Mouse (Mus musculus) gastrocnemius, postnatal 14 days (tissue): ENCODE measurements around the gene Zfp819. TPM values are rescaled to one million over a fixed set of nuclear protein-coding genes. Genes with fewer than 3 reads are reported as not detected.
"Not testable (repeated sequence)": the region's sequence is repeated elsewhere in the genome, so short reads cannot be mapped to it uniquely, and the experiment has no call there.

Experiments used
- DNase-seq: peaks from one replicate; pipeline ENCODE4 v3.0.0; 2021; ENCODE audit warnings: mixed read lengths
- intact Hi-C: fragments of 180-260 bp; cut with DNase I; formaldehyde crosslinking; loops from one replicate; pipeline ENCODE4 v1.15.1; 2025; ENCODE audit warnings: low total_unique reads
- total RNA-seq, 2 experiments: library from RNA; stranded (reverse); gene quantifications; 2 replicates each; pipeline ENCODE4 v1.2.3; 2021

Zfp819 gene
- total RNA-seq, 2 experiments from 2014 or later: not detected

DNA sequence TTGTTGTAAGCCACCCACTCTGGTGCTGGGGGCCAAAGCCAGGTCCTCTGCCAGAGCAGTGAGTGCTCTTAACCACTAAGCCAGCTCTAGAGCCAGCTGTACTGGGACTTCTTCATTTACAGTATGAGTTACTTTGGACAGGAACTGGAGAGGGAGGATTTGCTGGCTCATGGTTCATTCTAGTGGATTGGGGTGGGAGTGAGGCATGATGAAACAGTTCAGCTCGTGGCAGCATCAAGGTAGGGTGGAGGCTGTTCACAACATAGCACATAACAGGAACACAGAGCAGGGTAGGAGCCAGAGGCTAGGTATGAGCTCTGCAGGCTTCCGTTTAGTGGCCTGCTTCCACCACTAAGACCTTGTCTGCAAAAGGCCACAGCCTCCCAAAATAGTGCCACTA is 29.2 kb downstream of the Zfp819 start:
- DNase-seq: no peak
- intact Hi-C loops: no loop called here

DNA sequence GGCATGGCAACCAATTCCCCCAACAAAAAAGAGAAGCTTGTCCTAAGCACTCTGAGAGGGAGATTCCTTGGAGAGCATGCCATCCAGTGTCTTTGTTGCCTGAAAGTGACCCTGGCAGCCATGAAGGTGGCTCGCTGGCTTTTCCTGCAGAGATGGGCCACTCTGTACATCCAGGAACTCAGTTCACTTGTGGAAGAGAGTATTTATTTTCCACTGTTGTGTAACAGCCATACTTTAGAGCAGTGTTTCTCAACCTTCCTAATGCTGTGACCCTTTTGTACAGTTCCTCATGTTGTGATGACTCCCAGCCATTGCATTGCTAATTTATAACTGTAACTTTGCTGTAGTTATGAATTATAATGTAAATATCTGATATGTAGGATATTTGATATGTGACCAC is 30.1 kb downstream of the Zfp819 start:
- intact Hi-C loops: no loop called here

DNA sequence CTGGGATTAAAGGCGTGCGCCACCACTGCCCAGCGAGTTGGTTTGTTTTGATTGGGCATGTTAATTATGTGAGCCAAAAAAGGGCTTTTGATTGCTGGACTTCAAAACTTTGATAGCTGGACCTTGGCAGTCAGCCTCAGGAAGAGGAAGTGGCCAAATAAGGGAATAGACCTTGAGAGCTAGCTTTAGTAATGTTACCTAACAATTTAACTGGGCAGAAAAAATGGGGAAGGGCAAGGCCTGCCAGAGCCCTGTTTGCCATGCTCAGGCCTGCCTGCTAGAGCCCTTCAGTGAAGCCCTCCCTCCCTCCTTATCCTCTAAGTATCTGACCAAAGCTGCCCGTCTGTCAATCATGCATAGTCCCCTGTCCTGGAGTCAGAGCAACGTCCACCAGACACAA is 35.6 kb downstream of the Zfp819 start:
- no peak for DNase-seq
- intact Hi-C loops: no loop called here

More for the DNA sequence above, 30.1 kb downstream of the Zfp819 start:
- DNase-seq: no peak

DNA sequence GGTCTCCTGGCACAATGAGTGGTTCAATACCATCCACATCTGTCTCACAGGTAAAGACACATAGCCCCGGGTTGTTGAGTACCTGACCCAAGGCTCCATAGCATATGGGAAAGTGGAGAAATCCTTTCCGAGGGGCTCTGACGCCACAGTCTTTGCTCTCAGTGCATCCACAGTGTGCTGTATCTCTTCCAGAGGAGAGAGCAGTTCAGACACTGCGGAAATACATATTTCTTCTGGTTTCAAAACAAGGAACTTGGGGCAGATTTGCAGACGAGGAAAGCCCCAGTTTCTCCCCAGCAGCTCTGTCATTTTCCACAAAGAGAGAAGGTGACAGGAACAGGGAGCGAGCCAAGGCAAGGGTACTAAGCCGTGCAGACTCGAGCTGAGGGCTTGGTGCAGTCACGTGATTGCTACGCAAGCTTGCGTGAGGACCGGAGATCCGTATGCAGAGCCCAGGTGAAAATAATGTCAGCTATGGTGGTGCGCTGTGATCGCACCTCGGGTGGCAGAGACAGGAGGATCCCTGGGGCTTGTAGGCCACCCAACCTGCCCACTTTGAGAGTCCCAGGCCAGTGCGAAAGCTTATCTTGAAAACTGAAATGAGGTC is 36.2 kb downstream of the Zfp819 start:
- no peak for DNase-seq
- intact Hi-C loops: no loop called here

DNA sequence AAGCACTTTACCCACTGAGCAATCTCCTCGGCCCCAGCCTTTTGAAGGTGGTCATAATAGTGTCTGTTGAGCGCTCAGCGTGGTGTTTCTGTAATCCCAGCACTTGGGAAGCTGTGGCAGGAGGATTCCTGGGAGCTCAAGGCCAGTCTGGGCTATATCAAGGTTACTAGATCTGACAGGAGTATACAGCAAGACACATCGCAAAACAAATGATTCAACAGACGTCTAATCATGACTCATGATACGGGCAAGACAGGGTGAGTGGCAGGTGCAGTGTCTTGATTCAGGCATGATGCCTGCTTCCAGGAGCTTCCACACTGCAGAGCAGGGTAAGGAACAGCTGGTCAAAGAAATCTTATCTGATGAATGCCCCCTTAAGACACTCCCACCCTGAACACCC is 45.7 kb downstream of the Zfp819 start:
- DNase-seq: no peak
- intact Hi-C loops: no loop called here

DNA sequence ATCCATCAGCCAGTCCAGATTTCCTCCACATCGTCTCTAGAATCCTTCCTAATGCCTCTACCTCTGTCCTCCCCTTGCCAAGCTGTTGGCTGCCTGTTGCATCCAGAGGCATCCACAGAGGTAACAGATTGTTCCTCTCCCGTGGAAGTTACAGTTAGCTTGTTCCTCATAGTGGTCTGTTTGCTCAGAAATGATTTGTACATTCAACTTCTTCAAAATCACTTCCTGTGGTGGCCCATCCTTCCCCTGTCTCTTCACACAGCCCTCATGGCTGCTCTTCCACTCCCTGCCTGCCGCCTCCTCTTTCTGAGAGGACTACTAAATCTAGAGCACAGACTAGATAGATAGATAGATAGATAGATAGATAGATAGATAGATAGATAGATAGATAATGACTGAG is 47.5 kb downstream of the Zfp819 start:
- DNase-seq: no peak
- intact Hi-C loops: no loop called here

DNA sequence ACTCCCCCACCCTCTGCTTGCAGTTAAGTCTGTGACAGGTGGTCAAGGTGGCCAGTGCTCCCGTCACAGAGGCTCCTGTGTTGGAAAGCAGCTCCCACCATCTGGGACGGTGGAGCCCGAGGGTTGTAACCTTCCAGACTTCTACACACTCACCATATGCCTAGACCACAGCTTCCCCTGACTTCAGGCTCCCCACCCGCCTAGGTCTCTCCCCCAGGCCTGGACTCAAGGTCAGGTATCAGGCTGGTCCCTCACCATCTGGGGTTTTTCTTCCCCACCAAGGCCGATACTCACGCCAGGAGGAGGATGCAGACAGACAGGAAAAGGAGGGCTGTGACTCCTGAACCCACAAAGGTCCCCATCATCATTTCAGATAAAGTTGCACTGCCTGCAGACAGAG is 49.3 kb downstream of the Zfp819 start:
- DNase-seq: no peak
- intact Hi-C loops: no loop called here

DNA sequence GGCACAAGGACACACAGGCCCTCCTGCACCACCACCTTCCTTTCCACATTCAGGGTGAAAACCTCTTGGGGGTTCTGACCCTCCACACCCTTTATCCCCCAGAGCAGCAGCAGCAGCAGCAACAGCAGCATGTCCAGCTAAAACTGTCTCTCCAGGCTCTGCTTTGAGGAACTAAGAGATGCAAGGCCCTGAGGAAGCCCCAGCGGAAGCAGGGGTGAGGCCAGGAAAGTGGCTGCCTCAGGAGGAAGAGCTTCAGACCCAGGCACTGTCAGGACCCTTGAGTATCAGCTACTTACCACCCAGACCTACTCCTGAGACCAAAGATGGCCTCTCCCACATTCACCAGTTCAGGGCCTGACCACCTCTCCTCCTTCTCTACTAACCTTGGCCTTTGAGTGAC is 53.0 kb downstream of the Zfp819 start, which contains the start of gene Siglece:
Siglece (minus strand) TSS at position 160 of the 400 bp plus-strand sequence.
- intact Hi-C loops: no loop called here

DNA sequence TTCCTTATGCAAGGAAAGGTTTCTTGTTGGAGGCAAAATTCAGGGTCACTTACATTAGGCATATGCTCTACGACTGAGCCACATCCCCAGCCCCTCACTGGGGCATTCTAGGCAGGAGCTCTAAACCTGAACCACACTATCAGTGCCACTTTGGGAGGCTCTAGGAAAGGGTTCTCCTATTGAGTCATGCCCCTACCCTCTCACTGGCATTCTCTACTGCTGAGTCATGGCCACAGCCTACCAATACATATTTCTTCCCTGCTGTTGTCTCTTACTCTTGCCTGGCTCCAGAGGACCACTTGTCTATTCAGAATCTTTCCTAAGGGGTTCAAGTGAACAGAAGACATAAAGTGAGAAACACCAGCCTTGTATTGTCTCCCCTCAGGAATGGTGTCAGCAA is 55.8 kb downstream of the Zfp819 start:
- DNase-seq: no peak
- intact Hi-C loops: no loop called here

More for the DNA sequence above, 53.0 kb downstream of the Zfp819 start, which contains the start of gene Siglece:
- DNase-seq: no peak

DNA sequence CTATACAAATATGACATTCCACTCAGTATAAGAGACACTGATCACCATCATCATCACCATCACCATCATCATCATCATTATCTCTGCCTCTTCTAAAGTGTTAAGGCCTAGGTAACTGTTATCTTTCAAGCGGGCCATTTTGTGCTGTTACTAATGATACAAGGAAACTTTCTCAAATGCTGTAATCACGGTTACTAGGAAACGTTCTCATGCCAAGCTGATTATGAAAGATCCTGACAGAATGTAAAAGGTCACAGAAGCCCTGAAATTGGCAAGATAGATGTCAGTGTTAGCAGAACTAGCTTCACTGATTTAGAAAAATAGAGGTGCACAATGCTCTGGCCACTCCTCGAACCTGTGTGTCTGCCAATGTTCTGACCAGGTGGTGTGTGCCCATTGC is 60.3 kb downstream of the Zfp819 start:
- intact Hi-C loops, DNase-seq: not testable (repeated sequence)

Other genes with a start within 250 kb of the Zfp819 start
- gene Siglecg, start 199.0 kb upstream of the Zfp819 start, total RNA-seq: under 1 TPM in 1 of 2 experiments, not detected in 1; 0.08 TPM
- gene Lim2, start 179.5 kb upstream of the Zfp819 start, total RNA-seq: not detected
- gene Nkg7, start 170.1 kb upstream of the Zfp819 start, total RNA-seq: not detected
- not detected for gene Cldnd2, start 166.4 kb upstream of the Zfp819 start, total RNA-seq
- gene Etfb, start 163.1 kb upstream of the Zfp819 start, total RNA-seq: 100 to 1,000 TPM; 341 to 442 TPM
- under 1 TPM in 1 of 2 experiments, not detected in 1; 0.80 TPM for gene Gm45233, start 163.0 kb upstream of the Zfp819 start, total RNA-seq
- gene Vsig10l, start 144.0 kb upstream of the Zfp819 start, total RNA-seq: 1 to 10 TPM; 1.4 to 1.8 TPM
- under 1 TPM; 0.27 to 0.70 TPM for gene Iglon5, start 117.1 kb upstream of the Zfp819 start, total RNA-seq
- gene 4931406B18Rik, start 101.2 kb upstream of the Zfp819 start, total RNA-seq: not detected
- 1 to 10 TPM; 1.7 to 2.1 TPM for gene Cd33, start 62.7 kb upstream of the Zfp819 start, total RNA-seq
- gene Zfp658, start 44.9 kb upstream of the Zfp819 start, total RNA-seq: under 1 TPM; 0.64 to 0.88 TPM
- 1 to 10 TPM; 3.7 to 5.6 TPM for gene Zfp719, start 27.6 kb upstream of the Zfp819 start, total RNA-seq
- not detected for gene Ceacam18, start 27.5 kb downstream of the Zfp819 start, total RNA-seq
- under 1 TPM; 0.78 to 0.80 TPM for gene Siglece, start 53.0 kb downstream of the Zfp819 start, total RNA-seq
- 1 to 10 TPM; 2.2 to 2.9 TPM for gene Ctu1, start 64.8 kb downstream of the Zfp819 start, total RNA-seq
- gene Klk14, start 83.2 kb downstream of the Zfp819 start, total RNA-seq: not detected
- gene Klk13, start 105.4 kb downstream of the Zfp819 start, total RNA-seq: not detected
- gene Klk12, start 161.7 kb downstream of the Zfp819 start, total RNA-seq: not detected
- gene Klk11, start 167.4 kb downstream of the Zfp819 start, total RNA-seq: not detected
- under 1 TPM in 1 of 2 experiments, not detected in 1; 0.22 TPM for gene Klk10, start 173.9 kb downstream of the Zfp819 start, total RNA-seq
- gene Klk9, start 184.7 kb downstream of the Zfp819 start, total RNA-seq: not detected
- gene Klk8, start 190.4 kb downstream of the Zfp819 start, total RNA-seq: 1 to 10 TPM; 2.4 to 2.7 TPM
- gene Klk7, start 204.1 kb downstream of the Zfp819 start, total RNA-seq: not detected
- gene Klk6, start 217.3 kb downstream of the Zfp819 start, total RNA-seq: not detected
- gene Klk5, start 234.8 kb downstream of the Zfp819 start, total RNA-seq: not detected